Mouse (Mus musculus) ES-Bruce4 (cell line): ENCODE results near the gene Rnf212b. TPM values are rescaled to one million over a fixed set of nuclear protein-coding genes. Genes with fewer than 3 reads are reported as not detected.

Experiments used
- H3K27ac ChIP-seq: 2 replicates; pipeline ENCODE4 v1.5.1; 2012; ENCODE audit warnings: low read length, inconsistent platforms; ENCODE audit not compliant: insufficient read depth
- H3K27me3 ChIP-seq: 2 replicates; pipeline ENCODE4 v1.6.1; 2012; ENCODE audit warnings: mild to moderate bottlenecking, low read length, inconsistent platforms; ENCODE audit not compliant: control insufficient read depth, poor library complexity, insufficient read depth, severe bottlenecking
- H3K36me3 ChIP-seq: 2 replicates; pipeline ENCODE4 v1.6.1; 2012; ENCODE audit warnings: inconsistent platforms, mild to moderate bottlenecking, low read length, moderate library complexity; ENCODE audit not compliant: control insufficient read depth, poor library complexity, insufficient read depth, severe bottlenecking
- H3K4me1 ChIP-seq: one replicate; pipeline ENCODE4 v1.8.1; 2011; ENCODE audit warnings: low read length; ENCODE audit not compliant: control insufficient read depth, insufficient read depth
- H3K4me3 ChIP-seq: 2 replicates; pipeline ENCODE4 v1.5.1; 2011; ENCODE audit warnings: low read depth, mild to moderate bottlenecking, low read length
- H3K9ac ChIP-seq: 2 replicates; pipeline ENCODE4 v1.6.1; 2012; ENCODE audit warnings: low read depth, mild to moderate bottlenecking, inconsistent platforms; ENCODE audit not compliant: poor library complexity, severe bottlenecking
- H3K9me3 ChIP-seq: replicated peaks from 2 replicates; pipeline ENCODE4 v1.6.1; 2012; ENCODE audit warnings: mild to moderate bottlenecking, low read length, inconsistent platforms; ENCODE audit not compliant: control insufficient read depth, poor library complexity, insufficient read depth, severe bottlenecking
- CTCF ChIP-seq: IDR thresholded peaks from one replicate; pipeline ENCODE4 v1.8.1; 2011; ENCODE audit warnings: low read depth, low read length
- EP300 ChIP-seq: IDR thresholded peaks from 2 replicates; pipeline ENCODE4 v1.6.1; 2011; ENCODE audit warnings: low read depth, low read length; ENCODE audit not compliant: insufficient read depth
- POLR2A ChIP-seq: IDR thresholded peaks from one replicate; pipeline ENCODE4 v1.8.1; 2011; ENCODE audit warnings: low read length; ENCODE audit not compliant: insufficient read depth
- polyA plus RNA-seq: library from polyadenylated mRNA; stranded (reverse); fragments of >200 nt; gene quantifications from 2 replicates; pipeline ENCODE4 v1.2.4, GENCODE M21; 2011; ENCODE audit warnings: low read depth; ENCODE audit not compliant: missing spikeins, insufficient read depth, insufficient read length

Gene Rnf212b
- polyA plus RNA-seq, 1 experiment, result 0.66 TPM

DNA sequence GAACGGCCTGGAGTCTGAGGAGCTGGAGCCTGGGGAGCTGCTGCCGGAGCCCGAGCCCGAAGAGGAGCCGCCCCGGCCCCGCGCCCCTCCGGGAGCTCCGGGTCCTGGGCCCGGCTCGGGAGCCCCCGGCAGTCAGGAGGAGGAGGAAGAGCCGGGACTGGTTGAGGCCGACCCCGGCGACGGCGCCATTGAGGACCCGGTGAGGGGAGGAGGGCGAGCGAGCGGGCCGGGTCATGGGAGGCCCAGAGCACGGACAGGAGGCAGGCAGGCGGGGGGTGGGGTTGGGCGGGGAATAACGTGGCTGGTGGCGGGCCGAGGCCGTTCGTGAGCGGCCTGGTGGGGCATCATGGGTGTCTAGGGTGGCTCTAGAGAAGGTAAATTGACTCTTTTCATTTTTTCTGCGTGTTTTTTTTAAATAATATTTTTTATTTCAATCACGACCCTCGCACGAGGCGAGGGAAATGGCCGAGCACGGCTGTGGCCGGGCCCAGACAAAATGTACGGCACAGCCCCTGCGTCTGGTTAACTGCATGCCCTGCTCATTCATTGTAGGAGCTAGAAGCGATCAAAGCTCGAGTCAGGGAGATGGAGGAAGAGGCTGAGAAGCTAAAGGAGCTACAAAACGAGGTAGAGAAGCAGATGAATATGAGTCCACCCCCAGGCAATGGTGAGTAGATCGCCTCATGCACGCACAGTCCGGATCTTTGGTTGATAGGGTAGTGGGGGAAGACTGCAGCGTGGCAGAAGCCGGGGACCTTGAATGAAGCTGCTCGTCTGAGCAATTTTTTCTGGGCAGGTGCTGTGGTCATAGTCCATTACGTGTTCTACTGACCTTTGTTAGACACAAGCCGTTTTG, 80.6 kb downstream of the Rnf212b start:
- no peaks in the 10 kb centered on the region for H3K9me3 ChIP-seq
- no peaks in the 10 kb centered on the region for H3K27me3 ChIP-seq

DNA sequence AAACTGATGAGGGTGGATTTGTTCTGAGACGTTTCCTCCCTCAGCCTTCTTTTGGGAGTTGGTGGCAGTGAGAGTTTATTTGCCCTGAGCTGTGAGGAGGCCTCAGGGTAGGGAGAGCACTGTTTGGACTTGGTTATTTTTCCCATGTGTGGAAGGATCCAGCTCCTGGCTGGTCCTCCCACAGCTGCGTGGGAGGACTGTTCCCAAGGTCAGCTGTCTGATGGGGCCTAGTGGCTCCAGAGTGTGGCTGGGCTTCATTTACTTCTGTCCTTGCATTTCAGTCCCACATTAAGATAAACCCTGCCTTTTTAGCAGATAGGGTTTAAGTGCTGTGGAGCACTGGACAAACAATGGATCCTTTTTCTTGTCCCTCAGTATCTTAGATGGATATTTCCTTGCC, 83.5 kb downstream of the Rnf212b start:
- H3K4me1 ChIP-seq, result peaks cover 2% of the 10 kb centered on the region
- no peaks in the 10 kb centered on the region for H3K27me3 ChIP-seq
- peak overlapping the region; percentile 6; the same call in 1 of the 2 replicates for H3K27ac ChIP-seq
- TF ChIP-seq CTCF (no peak), POLR2A (no peak), EP300 (no peak)
- no peak overlapping the region for H3K4me3 ChIP-seq
- H3K9ac ChIP-seq, result no peak overlapping the region
- peaks cover 34% of the 10 kb centered on the region for H3K36me3 ChIP-seq
- H3K9me3 ChIP-seq, result no peaks in the 10 kb centered on the region

More for the DNA sequence above, 80.6 kb downstream of the Rnf212b start:
- Histone ChIP-seq H3K4me1 (peaks cover 2% of the 10 kb centered on the region), H3K4me3 (peak overlapping the region; percentile 98), H3K9ac (peak overlapping the region; percentile 100), H3K27ac (peak overlapping the region; percentile 53; the same call in 1 of the 2 replicates), H3K36me3 (peaks cover 34% of the 10 kb centered on the region)
- TF ChIP-seq POLR2A, result no peak
- TF ChIP-seq EP300, result no peak
- TF ChIP-seq CTCF, result no peak

DNA sequence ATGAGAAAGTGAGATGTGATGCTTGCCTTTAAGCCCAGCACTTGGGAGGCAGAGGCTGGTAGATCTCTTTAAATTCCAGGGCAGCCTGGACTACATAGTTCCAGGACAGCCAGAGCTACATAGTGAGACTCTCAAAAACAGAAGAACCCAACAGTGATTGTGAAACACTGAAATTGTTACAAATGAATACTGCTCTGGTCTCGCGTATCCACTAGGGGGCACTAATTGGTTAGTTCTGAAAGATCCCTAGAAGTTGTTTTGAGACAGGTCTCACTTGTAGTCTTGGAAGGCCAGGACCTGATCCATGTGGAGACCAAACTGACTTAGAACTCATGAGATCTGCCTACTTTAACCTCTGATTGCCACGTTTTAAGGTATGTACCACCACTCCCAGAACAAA, 86.4 kb downstream of the Rnf212b start:
- Histone ChIP-seq H3K4me3 (no peak overlapping the region), H3K27me3 (no peaks in the 10 kb centered on the region), H3K36me3 (peaks cover 33% of the 10 kb centered on the region), H3K4me1 (no peaks in the 10 kb centered on the region), H3K27ac (no peak overlapping the region), H3K9me3 (no peaks in the 10 kb centered on the region), H3K9ac (no peak overlapping the region)
- TF ChIP-seq EP300, result no peak
- peak; percentile 7 for TF ChIP-seq CTCF

DNA sequence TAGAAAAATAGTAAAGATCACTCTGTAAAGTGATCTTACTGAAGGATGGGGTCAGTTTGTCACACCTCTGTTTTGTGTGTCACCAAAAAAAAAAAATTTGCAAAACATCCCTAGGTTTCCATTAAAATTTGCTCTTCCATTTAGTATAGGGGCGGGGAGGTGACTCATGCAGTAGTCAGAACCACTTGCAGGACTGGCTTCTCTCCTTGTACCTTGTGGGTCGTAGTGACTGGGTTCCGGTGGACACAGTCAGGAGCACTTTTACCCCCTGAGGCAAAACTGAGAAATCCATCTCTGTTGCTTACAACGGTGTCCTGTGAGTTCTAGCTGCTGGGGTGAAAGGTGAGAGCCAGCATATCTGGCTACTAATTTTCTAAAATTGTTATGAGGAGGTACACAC, 89.7 kb downstream of the Rnf212b start:
- Histone ChIP-seq H3K4me3 (no peak overlapping the region), H3K9me3 (no peaks in the 10 kb centered on the region), H3K27ac (no peak overlapping the region), H3K9ac (no peak overlapping the region), H3K36me3 (peaks cover 6% of the 10 kb centered on the region; the same call in 1 of the 2 replicates), H3K4me1 (peaks cover 4% of the 10 kb centered on the region), H3K27me3 (no peaks in the 10 kb centered on the region)
- TF ChIP-seq CTCF (no peak), EP300 (no peak), POLR2A (no peak)

Other genes with a start within 250 kb of the Rnf212b start
- gene Ajuba, start 236.6 kb upstream of the Rnf212b start, polyA plus RNA-seq, result 112 TPM in 2 replicates
- gene 4931414P19Rik, start 208.1 kb upstream of the Rnf212b start, polyA plus RNA-seq, result 8.4 and 9.2 TPM in 2 replicates
- gene Psmb5, start 196.1 kb upstream of the Rnf212b start, polyA plus RNA-seq, result 206 and 225 TPM in 2 replicates
- gene Psmb11, start 192.7 kb upstream of the Rnf212b start, polyA plus RNA-seq, result 0.21 and 0.64 TPM in 2 replicates
- not detected in 2 replicates for gene Gm17606, start 173.2 kb upstream of the Rnf212b start, polyA plus RNA-seq
- gene Cdh24, start 172.8 kb upstream of the Rnf212b start, polyA plus RNA-seq, result 6.0 and 6.4 TPM in 2 replicates
- gene 1700123O20Rik, start 127.9 kb upstream of the Rnf212b start, polyA plus RNA-seq, result 25.9 and 26.4 TPM in 2 replicates
- gene Acin1, start 127.2 kb upstream of the Rnf212b start, polyA plus RNA-seq, result 299 and 323 TPM in 2 replicates
- 0.42 TPM in 1 of 2 replicates, not detected in the other for gene Gm29776, start 115.3 kb upstream of the Rnf212b start, polyA plus RNA-seq
- gene Cebpe, start 102.0 kb upstream of the Rnf212b start, polyA plus RNA-seq, result not detected in 2 replicates
- 2.0 and 2.3 TPM in 2 replicates for gene Slc7a8, start 32.2 kb upstream of the Rnf212b start, polyA plus RNA-seq
- 12.1 and 16.8 TPM in 2 replicates for gene Homez, start 56.8 kb downstream of the Rnf212b start, polyA plus RNA-seq
- gene Ppp1r3e, start 63.4 kb downstream of the Rnf212b start, polyA plus RNA-seq, result 4.2 and 6.3 TPM in 2 replicates
- gene Bcl2l2, start 69.2 kb downstream of the Rnf212b start, polyA plus RNA-seq, result 25.0 and 26.8 TPM in 2 replicates
- not detected in 2 replicates for gene Gm20521, start 69.3 kb downstream of the Rnf212b start, polyA plus RNA-seq
- gene Pabpn1, start 78.4 kb downstream of the Rnf212b start, polyA plus RNA-seq, result 317 and 318 TPM in 2 replicates
- 25.9 and 29.0 TPM in 2 replicates for gene Slc22a17, start 99.0 kb downstream of the Rnf212b start, polyA plus RNA-seq
- 48.3 and 55.8 TPM in 2 replicates for gene Efs, start 112.0 kb downstream of the Rnf212b start, polyA plus RNA-seq
- 1.5 TPM in 1 of 2 replicates, not detected in the other for gene Il25, start 118.6 kb downstream of the Rnf212b start, polyA plus RNA-seq
- not detected in 2 replicates for gene Cmtm5, start 122.1 kb downstream of the Rnf212b start, polyA plus RNA-seq
- 1.2 TPM in 1 of 2 replicates, not detected in the other for gene Myh6, start 152.8 kb downstream of the Rnf212b start, polyA plus RNA-seq
- gene Gm17428, start 162.8 kb downstream of the Rnf212b start, polyA plus RNA-seq, result not detected in 2 replicates
- 3.1 TPM in 2 replicates for gene Myh7, start 180.5 kb downstream of the Rnf212b start, polyA plus RNA-seq
- 52.7 and 55.2 TPM in 2 replicates for gene Ngdn, start 201.3 kb downstream of the Rnf212b start, polyA plus RNA-seq